Mouse (Mus musculus): ENCODE measurements around the gene Galnt18.

Galnt18 gene

GRCm38 (mm10) chr7:111770585-111770984 is 9.2 kb downstream of the Galnt18 start:
- no peak for DNase-seq

GRCm38 (mm10) chr7:111766145-111766767 is 13.5 kb downstream of the Galnt18 start:
- no peak for DNase-seq

- no peak for DNase-seq
Observed at GRCm38 (mm10) chr7:111762754-111763153, 17.0 kb downstream of the Galnt18 start.

- DNase-seq, result no peak
Observed at GRCm38 (mm10) chr7:111748571-111749071, 31.2 kb downstream of the Galnt18 start.

- DNase-seq, result no peak
Observed at GRCm38 (mm10) chr7:111744770-111745169, 35.0 kb downstream of the Galnt18 start.

GRCm38 (mm10) chr7:111741595-111741994 is 38.2 kb downstream of the Galnt18 start:
- DNase-seq, result peak; percentile 35

- no peak for DNase-seq
Observed at GRCm38 (mm10) chr7:111740091-111740490, 39.7 kb downstream of the Galnt18 start.

GRCm38 (mm10) chr7:111739371-111739765 is 40.4 kb downstream of the Galnt18 start:
- DNase-seq, result no peak

GRCm38 (mm10) chr7:111738456-111739370 is 41.1 kb downstream of the Galnt18 start:
- DNase-seq, result no peak

GRCm38 (mm10) chr7:111737426-111737825 is 42.4 kb downstream of the Galnt18 start:
- DNase-seq, result no peak

- DNase-seq, result peak; percentile 34
Observed at GRCm38 (mm10) chr7:111736365-111736764, 43.4 kb downstream of the Galnt18 start.

- peak; percentile 13 for DNase-seq
Observed at GRCm38 (mm10) chr7:111730346-111731269, 49.2 kb downstream of the Galnt18 start.

- DNase-seq, result no peak
Observed at GRCm38 (mm10) chr7:111726928-111727327, 52.8 kb downstream of the Galnt18 start.

GRCm38 (mm10) chr7:111724730-111725129 is 55.0 kb downstream of the Galnt18 start:
- DNase-seq, result no peak

GRCm38 (mm10) chr7:111724004-111724403 is 55.8 kb downstream of the Galnt18 start:
- no peak for DNase-seq

GRCm38 (mm10) chr7:111721308-111721698 is 58.5 kb downstream of the Galnt18 start:
- no peak for DNase-seq

GRCm38 (mm10) chr7:111720511-111721307 is 59.1 kb downstream of the Galnt18 start:
- no peak for DNase-seq

GRCm38 (mm10) chr7:111718900-111719299 is 60.9 kb downstream of the Galnt18 start:
- no peak for DNase-seq

- DNase-seq, result no peak
Observed at GRCm38 (mm10) chr7:111714639-111715360, 65.0 kb downstream of the Galnt18 start.

GRCm38 (mm10) chr7:111713828-111714600 is 65.8 kb downstream of the Galnt18 start:
- DNase-seq, result no peak
